Mouse (Mus musculus): ENCODE measurements around the gene Gm10310. TPM values are rescaled to one million over a fixed set of nuclear protein-coding genes. Genes with fewer than 3 reads are reported as not detected.

Gm10310 gene
- polyA plus RNA-seq, 1 experiment from 2014 or later = not detected

Other genes starting within 250 kb of the Gm10310 start
- gene Olfr806, start 243.1 kb downstream of the Gm10310 start, polyA plus RNA-seq (2016; fragmentation: Nextera tagmentation; extraction: Ambion mirVana) = not detected in 2 replicates
- not detected in 2 replicates for gene Olfr807, start 227.3 kb downstream of the Gm10310 start, polyA plus RNA-seq (2016; fragmentation: Nextera tagmentation; extraction: Ambion mirVana)
- not detected in 2 replicates for gene Olfr808, start 219.6 kb downstream of the Gm10310 start, polyA plus RNA-seq (2016; fragmentation: Nextera tagmentation; extraction: Ambion mirVana)
- not detected in 2 replicates for gene Olfr809, start 210.4 kb downstream of the Gm10310 start, polyA plus RNA-seq (2016; fragmentation: Nextera tagmentation; extraction: Ambion mirVana)
- gene Olfr810, start 190.1 kb downstream of the Gm10310 start, polyA plus RNA-seq (2016; fragmentation: Nextera tagmentation; extraction: Ambion mirVana) = not detected in 2 replicates
- gene Olfr811, start 180.7 kb downstream of the Gm10310 start, polyA plus RNA-seq (2016; fragmentation: Nextera tagmentation; extraction: Ambion mirVana) = not detected in 2 replicates
- gene Olfr812, start 139.0 kb downstream of the Gm10310 start, polyA plus RNA-seq (2016; fragmentation: Nextera tagmentation; extraction: Ambion mirVana) = not detected in 2 replicates
- gene Olfr813, start 129.7 kb downstream of the Gm10310 start, polyA plus RNA-seq (2016; fragmentation: Nextera tagmentation; extraction: Ambion mirVana) = not detected in 2 replicates
- not detected in 2 replicates for gene Olfr814, start 105.2 kb downstream of the Gm10310 start, polyA plus RNA-seq (2016; fragmentation: Nextera tagmentation; extraction: Ambion mirVana)
- not detected in 2 replicates for gene Olfr815, start 79.2 kb downstream of the Gm10310 start, polyA plus RNA-seq (2016; fragmentation: Nextera tagmentation; extraction: Ambion mirVana)
- not detected in 2 replicates for gene Olfr816, start 69.5 kb downstream of the Gm10310 start, polyA plus RNA-seq (2016; fragmentation: Nextera tagmentation; extraction: Ambion mirVana)
- not detected in 2 replicates for gene Olfr818, start 36.0 kb downstream of the Gm10310 start, polyA plus RNA-seq (2016; fragmentation: Nextera tagmentation; extraction: Ambion mirVana)
- not detected in 2 replicates for gene Olfr819, start 17.8 kb downstream of the Gm10310 start, polyA plus RNA-seq (2016; fragmentation: Nextera tagmentation; extraction: Ambion mirVana)
- not detected in 2 replicates for gene Olfr247, start 8.9 kb downstream of the Gm10310 start, polyA plus RNA-seq (2016; fragmentation: Nextera tagmentation; extraction: Ambion mirVana)
- gene Olfr820, start 27.6 kb upstream of the Gm10310 start, polyA plus RNA-seq (2016; fragmentation: Nextera tagmentation; extraction: Ambion mirVana) = not detected in 2 replicates
- not detected in 2 replicates for gene Olfr821, start 45.3 kb upstream of the Gm10310 start, polyA plus RNA-seq (2016; fragmentation: Nextera tagmentation; extraction: Ambion mirVana)
- not detected in 2 replicates for gene Olfr822, start 86.1 kb upstream of the Gm10310 start, polyA plus RNA-seq (2016; fragmentation: Nextera tagmentation; extraction: Ambion mirVana)
- not detected in 2 replicates for gene Olfr823, start 130.3 kb upstream of the Gm10310 start, polyA plus RNA-seq (2016; fragmentation: Nextera tagmentation; extraction: Ambion mirVana)
- gene Olfr824, start 144.9 kb upstream of the Gm10310 start, polyA plus RNA-seq (2016; fragmentation: Nextera tagmentation; extraction: Ambion mirVana) = not detected in 2 replicates
- gene Olfr825, start 181.7 kb upstream of the Gm10310 start, polyA plus RNA-seq (2016; fragmentation: Nextera tagmentation; extraction: Ambion mirVana) = not detected in 2 replicates
- gene Olfr826, start 199.1 kb upstream of the Gm10310 start, polyA plus RNA-seq (2016; fragmentation: Nextera tagmentation; extraction: Ambion mirVana) = not detected in 2 replicates
- gene Olfr827, start 229.3 kb upstream of the Gm10310 start, polyA plus RNA-seq (2016; fragmentation: Nextera tagmentation; extraction: Ambion mirVana) = not detected in 2 replicates

Data from limb, embryonic 12.5 days (tissue).